Mouse (Mus musculus) forebrain, embryonic 11.5 days (tissue): ENCODE measurements around the gene Tbck. TPM values are rescaled to one million over a fixed set of nuclear protein-coding genes. Genes with fewer than 3 reads are reported as not detected.

Experiments used
- ATAC-seq: fragments of 200-750 bp; cut with Nextera tagmentation; replicated peaks from 2 replicates; pipeline ENCODE4 v1.8.0; 2017; ENCODE audit warnings: moderate TSS enrichment; ENCODE audit not compliant: low FRiP score
- DNase-seq: peaks from one replicate; pipeline ENCODE4 v3.0.0-alpha.2; 2017; ENCODE audit warnings: low spot score
- H3K27ac ChIP-seq: fragments of 300-500 bp; sonication (generic); 2 replicates; pipeline ENCODE4 v1.5.1; 2014; ENCODE audit warnings: low read depth, low read length
- H3K27me3 ChIP-seq: fragments of 300-500 bp; sonication (generic); 2 replicates; pipeline ENCODE4 v1.6.1; 2014; ENCODE audit warnings: mild to moderate bottlenecking, low read length, mixed read lengths; ENCODE audit not compliant: control insufficient read depth, insufficient read depth
- H3K36me3 ChIP-seq: fragments of 300-500 bp; sonication (generic); 2 replicates; pipeline ENCODE4 v1.6.1; 2014; ENCODE audit warnings: mild to moderate bottlenecking, low read length, moderate library complexity, mixed read lengths; ENCODE audit not compliant: control insufficient read depth, insufficient read depth
- H3K4me1 ChIP-seq: fragments of 300-500 bp; sonication (generic); replicated peaks from 2 replicates; pipeline ENCODE4 v1.6.1; 2014; ENCODE audit warnings: low read length, mixed read lengths; ENCODE audit not compliant: control insufficient read depth, insufficient read depth
- H3K4me2 ChIP-seq: fragments of 300-500 bp; sonication (generic); 2 replicates; pipeline ENCODE4 v1.6.1; 2014; ENCODE audit warnings: low read depth, mild to moderate bottlenecking, low read length, moderate library complexity, mixed read lengths; ENCODE audit not compliant: severe bottlenecking
- H3K4me3 ChIP-seq: fragments of 300-500 bp; sonication (generic); 2 replicates; pipeline ENCODE4 v1.5.1; 2014; ENCODE audit warnings: low read depth, low read length
- H3K9ac ChIP-seq: fragments of 300-500 bp; sonication (generic); 2 replicates; pipeline ENCODE4 v1.6.1; 2014; ENCODE audit warnings: low read length
- H3K9me3 ChIP-seq: fragments of 300-500 bp; sonication (generic); 2 replicates; pipeline ENCODE4 v1.6.1; 2016; ENCODE audit warnings: low read length, mixed read lengths; ENCODE audit not compliant: control insufficient read depth
- WGBS: fragments of 180-500 bp; shearing (Covaris S2); extraction: QIAGEN DNeasy Blood & Tissue Kit; methylation state at CpG from one replicate; pipeline ENCODE4 v1.1.7; 2014; 5-methylcytosine and 5-hydroxymethylcytosine counted together
- polyA plus RNA-seq: library from polyadenylated mRNA; unstranded; fragments of >200 nt; fragmentation: Nextera tagmentation; extraction: Ambion mirVana; gene quantifications from 2 replicates; pipeline ENCODE4 v1.2.1, GENCODE M21; 2014

Gene Tbck
- polyA plus RNA-seq, 1 experiment from 2014 or later: 25.5 TPM

GRCm38 (mm10) chr3:132744287-132745146, 60.6 kb downstream of the Tbck start:
- Histone ChIP-seq H3K4me3 (no peak overlapping the region), H3K4me2 (no peak overlapping the region), H3K36me3 (no peaks in the 10 kb centered on the region), H3K9ac (no peak overlapping the region), H3K27me3 (no peaks in the 10 kb centered on the region), H3K27ac (peak overlapping the region; percentile 53; the same call in 1 of the 2 replicates), H3K4me1 (peaks cover 3% of the 10 kb centered on the region), H3K9me3 (no peaks in the 10 kb centered on the region)
- 46% methylated on average over 10 of the region's 10 CpGs for WGBS
- ATAC-seq: peak; percentile 80
- no peak for DNase-seq

- no peak for DNase-seq
- 44% methylated on average over 3 of the region's 3 CpGs for WGBS
- H3K9me3 ChIP-seq: no peaks in the 10 kb centered on the region
These were observed 63.1 kb downstream of the Tbck start for GRCm38 (mm10) chr3:132747036-132747435.

GRCm38 (mm10) chr3:132747766-132748165, 63.8 kb downstream of the Tbck start:
- H3K4me2 ChIP-seq: no peak overlapping the region
- H3K4me1 ChIP-seq: peaks cover 3% of the 10 kb centered on the region
- H3K9me3 ChIP-seq: no peaks in the 10 kb centered on the region
- no peak for ATAC-seq
- WGBS: 84% methylated on average over 14 of the region's 14 CpGs
- no peak overlapping the region for H3K4me3 ChIP-seq
- no peak for DNase-seq
- H3K36me3 ChIP-seq: no peaks in the 10 kb centered on the region
- H3K27me3 ChIP-seq: no peaks in the 10 kb centered on the region
- H3K9ac ChIP-seq: no peak overlapping the region
- no peak overlapping the region for H3K27ac ChIP-seq

More at GRCm38 (mm10) chr3:132747036-132747435, 63.1 kb downstream of the Tbck start:
- ATAC-seq: peak; percentile 79
- H3K4me2 ChIP-seq: no peak overlapping the region
- H3K4me1 ChIP-seq: peaks cover 3% of the 10 kb centered on the region
- no peak overlapping the region for H3K27ac ChIP-seq
- H3K27me3 ChIP-seq: no peaks in the 10 kb centered on the region
- H3K4me3 ChIP-seq: no peak overlapping the region
- no peak overlapping the region for H3K9ac ChIP-seq
- H3K36me3 ChIP-seq: no peaks in the 10 kb centered on the region

GRCm38 (mm10) chr3:132748750-132749149, 64.8 kb downstream of the Tbck start:
- WGBS: 91% methylated on average over 3 of the region's 3 CpGs

GRCm38 (mm10) chr3:132752772-132753171, 68.8 kb downstream of the Tbck start:
- Histone ChIP-seq H3K9ac (no peak overlapping the region), H3K9me3 (no peaks in the 10 kb centered on the region), H3K27ac (no peak overlapping the region), H3K4me3 (no peak overlapping the region), H3K4me2 (no peak overlapping the region), H3K27me3 (no peaks in the 10 kb centered on the region), H3K4me1 (no peaks in the 10 kb centered on the region), H3K36me3 (no peaks in the 10 kb centered on the region)
- no peak for ATAC-seq
- no peak for DNase-seq
- 89% methylated on average over 4 of the region's 4 CpGs for WGBS

More at GRCm38 (mm10) chr3:132748750-132749149, 64.8 kb downstream of the Tbck start:
- Histone ChIP-seq H3K36me3 (no peaks in the 10 kb centered on the region), H3K4me3 (no peak overlapping the region), H3K4me1 (peaks cover 3% of the 10 kb centered on the region), H3K9ac (no peak overlapping the region), H3K9me3 (no peaks in the 10 kb centered on the region), H3K27ac (no peak overlapping the region), H3K4me2 (no peak overlapping the region), H3K27me3 (no peaks in the 10 kb centered on the region)
- no peak for ATAC-seq
- no peak for DNase-seq

GRCm38 (mm10) chr3:132756274-132756673, 72.3 kb downstream of the Tbck start:
- Histone ChIP-seq H3K4me3 (no peak overlapping the region), H3K36me3 (no peaks in the 10 kb centered on the region), H3K27ac (no peak overlapping the region), H3K4me2 (no peak overlapping the region), H3K9ac (no peak overlapping the region), H3K27me3 (no peaks in the 10 kb centered on the region), H3K4me1 (no peaks in the 10 kb centered on the region), H3K9me3 (no peaks in the 10 kb centered on the region)
- 87% methylated on average over 1 of the region's 1 CpGs for WGBS
- no peak for ATAC-seq
- no peak for DNase-seq

GRCm38 (mm10) chr3:132766033-132766726, 82.2 kb downstream of the Tbck start:
- Histone ChIP-seq H3K27ac (no peak overlapping the region), H3K9ac (no peak overlapping the region), H3K4me3 (no peak overlapping the region), H3K36me3 (no peaks in the 10 kb centered on the region), H3K4me1 (no peaks in the 10 kb centered on the region), H3K4me2 (no peak overlapping the region), H3K27me3 (no peaks in the 10 kb centered on the region), H3K9me3 (no peaks in the 10 kb centered on the region)
- DNase-seq: no peak
- 77% methylated on average over 17 of the region's 17 CpGs for WGBS
- peak; percentile 77 for ATAC-seq

- H3K4me3 ChIP-seq: no peak overlapping the region
- H3K9me3 ChIP-seq: no peaks in the 10 kb centered on the region
- ATAC-seq (0 out of 2 replicates have a peak, but pooled peaks have one; percentile 43), DNase-seq (no peak)
- H3K9ac ChIP-seq: no peak overlapping the region
- no peak overlapping the region for H3K4me2 ChIP-seq
- no peaks in the 10 kb centered on the region for H3K27me3 ChIP-seq
- H3K36me3 ChIP-seq: no peaks in the 10 kb centered on the region
- H3K27ac ChIP-seq: no peak overlapping the region
- 34% methylated on average over 7 of the region's 7 CpGs for WGBS
- no peaks in the 10 kb centered on the region for H3K4me1 ChIP-seq
These were observed 88.1 kb downstream of the Tbck start for GRCm38 (mm10) chr3:132772054-132772453.
